Mouse (Mus musculus) layer of hippocampus, postnatal 14 days (tissue): ENCODE measurements around the gene Ppat. TPM values are rescaled to one million over a fixed set of nuclear protein-coding genes. Genes with fewer than 3 reads are reported as not detected.

Experiments used
- DNase-seq, 2 experiments: peaks; one replicate each; pipeline ENCODE4 v3.0.0; 2021 to 2022; ENCODE audit warnings: low spot score in 2 of 2, mixed read lengths in 1 of 2
- total RNA-seq, 2 experiments: library from RNA; stranded (reverse); gene quantifications; 2 replicates each; pipeline ENCODE4 v1.2.3; 2021

Gene Ppat
- total RNA-seq, 2 experiments from 2014 or later, result 13.8 to 14.5 TPM

- no peak for DNase-seq
Measured at GRCm38 (mm10) chr5:76892608-76893007, 58.8 kb downstream of the Ppat start.

- no peak for DNase-seq
Measured at GRCm38 (mm10) chr5:76887011-76887410, 64.4 kb downstream of the Ppat start.

DNA sequence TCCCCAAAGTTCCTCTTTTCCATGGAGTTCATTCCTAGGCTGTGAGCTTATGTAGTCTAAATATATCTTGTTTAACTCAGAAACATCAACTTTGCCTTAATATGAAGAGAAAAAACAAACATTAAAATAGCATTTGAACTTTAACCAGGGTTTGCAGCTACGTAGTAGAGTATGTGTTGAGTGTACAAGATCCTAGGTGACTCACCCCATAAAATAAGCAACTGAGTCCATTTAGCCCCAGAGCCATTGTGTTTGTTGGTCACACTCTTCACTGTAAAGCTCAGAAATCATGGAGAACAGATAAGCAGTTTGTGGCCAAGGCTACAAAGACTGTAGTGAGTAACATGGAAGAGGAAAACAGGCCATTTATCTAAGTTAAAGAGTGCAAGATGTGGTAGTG lies 67.3 kb downstream of the Ppat start:
- DNase-seq, result no peak

DNA sequence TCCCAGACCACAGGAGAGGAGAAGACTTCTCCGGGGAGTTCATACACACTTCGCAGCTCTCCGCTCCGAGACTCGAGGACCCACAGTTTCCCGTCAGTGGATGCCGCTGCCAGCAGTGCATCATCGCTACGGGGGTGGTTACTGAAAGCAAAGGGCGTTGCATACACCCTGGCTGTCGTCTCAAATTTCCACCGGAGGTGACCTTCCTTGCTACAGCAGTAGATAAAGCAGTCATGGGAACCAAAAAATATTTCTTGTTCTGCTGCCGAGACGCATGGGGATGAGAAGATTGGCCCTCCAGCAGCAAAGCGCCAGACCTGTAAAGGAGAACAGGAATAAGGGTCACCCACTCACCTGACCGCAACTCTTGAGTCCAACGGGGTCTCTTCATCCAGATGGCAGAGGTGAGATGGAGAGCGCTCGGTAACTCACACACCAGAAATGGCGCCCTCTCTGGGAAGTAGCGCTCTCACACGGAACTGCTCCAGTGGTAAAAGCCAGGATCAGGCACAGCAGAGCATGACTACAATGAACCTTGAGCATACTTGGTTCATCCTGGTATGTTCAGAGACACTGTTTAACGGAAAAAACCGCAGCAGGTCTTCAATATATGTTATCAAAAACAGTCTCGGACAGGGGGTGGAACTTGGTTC lies 75.1 kb downstream of the Ppat start:
- DNase-seq, result no peak

DNA sequence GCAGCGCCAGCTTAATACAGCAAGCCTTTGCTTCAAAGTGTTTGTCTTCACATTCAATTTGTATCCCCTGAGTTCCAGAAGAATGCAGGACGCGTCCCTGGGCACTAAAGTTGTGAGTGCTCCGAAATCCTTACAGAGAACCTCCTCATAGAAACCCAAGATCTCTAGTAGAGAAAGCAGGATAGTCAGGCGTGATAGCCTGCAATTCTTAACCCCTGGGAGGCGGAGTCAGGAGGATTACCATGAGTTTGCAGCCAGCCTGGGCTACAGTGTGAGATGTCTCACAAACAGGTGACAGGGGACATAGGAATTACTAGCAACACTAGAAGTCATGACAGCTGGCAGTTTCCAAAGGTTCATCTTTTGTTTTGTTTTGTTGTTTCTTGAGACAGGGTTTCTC lies 81.8 kb downstream of the Ppat start:
- no peak for DNase-seq

- no peak for DNase-seq
Measured at GRCm38 (mm10) chr5:76868693-76869286, 82.6 kb downstream of the Ppat start.

DNA sequence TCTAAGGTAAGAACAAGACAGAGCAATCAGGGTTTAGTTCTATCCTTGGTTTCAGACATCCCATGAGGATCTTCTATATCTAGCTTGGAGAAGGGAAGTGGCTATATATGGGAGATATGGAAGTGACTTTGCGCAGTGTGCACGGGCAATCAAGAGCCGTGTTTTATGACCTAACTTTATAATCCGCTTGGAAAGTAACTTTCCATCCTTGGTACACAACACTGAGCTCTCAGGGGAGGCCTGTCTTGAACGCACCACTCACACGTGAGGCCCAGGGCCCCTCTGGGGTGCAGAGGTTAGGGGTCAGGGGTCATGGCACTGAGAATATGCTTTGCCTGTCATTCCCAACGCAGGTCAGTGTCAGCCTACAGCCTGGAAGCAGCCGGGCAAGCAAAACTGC lies 84.6 kb downstream of the Ppat start:
- DNase-seq, result no peak

Other genes starting within 250 kb of the Ppat start
- gene Aasdh, start 46.1 kb downstream of the Ppat start, total RNA-seq, result 10 to 100 TPM; 20.3 to 25.9 TPM
- 10 to 100 TPM; 87.7 to 95.4 TPM for gene Paics, start 271 bp downstream of the Ppat start, total RNA-seq
- 100 to 1,000 TPM; 121 to 128 TPM for gene Srp72, start 23.1 kb upstream of the Ppat start, total RNA-seq
- not detected for gene Arl9, start 52.5 kb upstream of the Ppat start, total RNA-seq
- gene Thegl, start 64.4 kb upstream of the Ppat start, total RNA-seq, result 1 to 10 TPM; 1.3 to 1.4 TPM
- gene Hopx, start 163.5 kb upstream of the Ppat start, total RNA-seq, result 10 to 100 TPM; 64.5 to 92.8 TPM